In the genomic region with DNA sequence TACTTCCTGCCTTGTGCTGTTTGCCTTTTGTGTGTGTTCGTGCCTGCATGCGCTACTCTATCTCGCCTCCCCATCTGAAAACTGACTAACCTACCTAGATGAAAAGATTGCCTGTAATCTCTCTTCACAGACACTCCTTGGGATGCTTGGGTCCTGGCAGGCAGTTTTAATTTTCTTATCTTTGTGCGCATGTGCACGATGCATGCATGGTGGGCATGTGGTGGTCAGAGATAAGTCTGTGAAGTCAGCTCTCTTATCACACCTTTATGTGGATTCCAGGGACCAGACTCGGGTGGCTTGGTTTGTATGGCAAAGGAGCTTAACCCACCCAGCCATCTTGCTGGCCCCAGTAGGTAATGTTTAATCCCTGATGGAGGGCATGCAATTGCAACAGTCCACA, we compare ENCODE assay signal across 16 mouse cellular contexts.
DNase-seq lines count a peak whose midpoint lies in the region; ATAC-seq lines count a peak whose summit lies in the region.
"Had no signal": no experiment of that assay in that cellular context is flagged by ENCODE, and none has a peak within 500 bp of the region (broad histone marks: within the 10 kb centered on the region; RNA-seq: fewer than 3 reads in every experiment).

No protein-coding gene starts in this region.

- no peak overlapping the region for H3K9ac ChIP-seq in midbrain, embryonic 11.5 days (ENCODE audit: low read length)
- no peak overlapping the region for H3K9ac ChIP-seq in liver, embryonic 11.5 days (ENCODE audit: low read depth, low read length)
- no peak overlapping the region for H3K9ac ChIP-seq in stomach, embryonic 16.5 days (ENCODE audit: low read length)
- H3K9ac ChIP-seq: hindbrain, embryonic 12.5 days; lung, embryonic 14.5 days; midbrain, embryonic 13.5 days had no signal

- ATAC-seq in midbrain, embryonic 11.5 days (ENCODE audit: low FRiP score) = no peak
- peak; percentile 93 for ATAC-seq in liver, embryonic 11.5 days (replicated peaks; ENCODE audit: low FRiP score)
- ATAC-seq in stomach, embryonic 16.5 days (ENCODE audit: insufficient read depth, low FRiP score) = peak; percentile 22; the same call in 1 of the 2 replicates
- ATAC-seq: midbrain, embryonic 13.5 days had no signal

- no peaks in the 10 kb centered on the region for H3K9me3 ChIP-seq in midbrain, embryonic 10.5 days (replicated peaks)
- H3K9me3 ChIP-seq in midbrain, embryonic 11.5 days (ENCODE audit: control insufficient read depth, low read length) = no peaks in the 10 kb centered on the region
- no peaks in the 10 kb centered on the region for H3K9me3 ChIP-seq in liver, embryonic 11.5 days (ENCODE audit: control insufficient read depth, low read length)
- H3K9me3 ChIP-seq in stomach, embryonic 16.5 days (replicated peaks; ENCODE audit: control insufficient read depth, low read length) = no peaks in the 10 kb centered on the region
- H3K9me3 ChIP-seq: midbrain, embryonic 13.5 days had no signal

- WGBS in midbrain, embryonic 10.5 days = 80% methylated on average over 6 of the region's 6 CpGs
- 82% methylated on average over 6 of the region's 6 CpGs for WGBS in midbrain, embryonic 11.5 days
- WGBS in liver, embryonic 11.5 days = 24% methylated on average over 6 of the region's 6 CpGs
- 61% methylated on average over 6 of the region's 6 CpGs for WGBS in stomach, embryonic 16.5 days

- H3K36me3 ChIP-seq in midbrain, embryonic 10.5 days = no peaks in the 10 kb centered on the region
- no peaks in the 10 kb centered on the region for H3K36me3 ChIP-seq in midbrain, embryonic 11.5 days (ENCODE audit: control insufficient read depth, insufficient read depth, low read length)
- H3K36me3 ChIP-seq in liver, embryonic 11.5 days (ENCODE audit: control insufficient read depth, insufficient read depth, low read length) = no peaks in the 10 kb centered on the region
- H3K36me3 ChIP-seq in stomach, embryonic 16.5 days (ENCODE audit: control insufficient read depth, insufficient read depth, low read length) = no peaks in the 10 kb centered on the region
- H3K36me3 ChIP-seq: hindbrain, embryonic 12.5 days; midbrain, embryonic 13.5 days had no signal

- DNase-seq in midbrain, embryonic 10.5 days (ENCODE audit: low spot score) = no peak
- no peak for DNase-seq in midbrain, embryonic 11.5 days (ENCODE audit: low spot score, missing footprints)
- peak; percentile 20 for DNase-seq in c-Kit-positive CD71-negative TER-119-negative erythroid progenitor cells, embryonic 14.5 days (ENCODE audit: low read depth)
- peak; percentile 56 for DNase-seq in liver, embryonic 11.5 days (ENCODE audit: low spot score)
- no peak for DNase-seq in embryo, embryonic 9.5 days (ENCODE audit: extremely low spot score)
- no peak for DNase-seq in layer of hippocampus, postnatal 25 days (ENCODE audit: extremely low spot score in 1 of 2, low spot score in 1 of 2)
- DNase-seq: adrenal gland, adult 2 months; cerebellum, postnatal 36 days; heart, adult 2 months; kidney, adult 8-10 months; right cerebral cortex, postnatal 4 days had no signal

- H3K27me3 ChIP-seq in midbrain, embryonic 10.5 days (ENCODE audit: low read depth, poor library complexity, severe bottlenecking) = peaks cover 54% of the 10 kb centered on the region
- H3K27me3 ChIP-seq in midbrain, embryonic 11.5 days (ENCODE audit: control insufficient read depth, insufficient read depth, low read length) = peaks cover 6% of the 10 kb centered on the region
- H3K27me3 ChIP-seq in liver, embryonic 11.5 days (replicated peaks; ENCODE audit: control insufficient read depth, insufficient read depth, low read length) = no peaks in the 10 kb centered on the region
- no peaks in the 10 kb centered on the region for H3K27me3 ChIP-seq in stomach, embryonic 16.5 days (ENCODE audit: control insufficient read depth, insufficient read depth, low read length)
- H3K27me3 ChIP-seq: hindbrain, embryonic 12.5 days had no signal

- 0 out of 2 replicates have a peak overlapping the region, but pooled peaks have one; percentile 20 for H3K27ac ChIP-seq in midbrain, embryonic 10.5 days (replicated peaks)
- H3K27ac ChIP-seq in midbrain, embryonic 11.5 days (ENCODE audit: low read depth, low read length) = no peak overlapping the region
- H3K27ac ChIP-seq in liver, embryonic 11.5 days (ENCODE audit: low read depth, low read length) = no peak overlapping the region
- H3K27ac ChIP-seq in stomach, embryonic 16.5 days (ENCODE audit: low read length) = no peak overlapping the region
- H3K27ac ChIP-seq: heart, adult 2 months; hindbrain, embryonic 12.5 days; layer of hippocampus, adult 2 months; midbrain, embryonic 13.5 days had no signal

- no peak overlapping the region for H3K4me3 ChIP-seq in midbrain, embryonic 10.5 days
- H3K4me3 ChIP-seq in midbrain, embryonic 11.5 days (ENCODE audit: low read depth, low read length) = no peak overlapping the region
- no peak overlapping the region for H3K4me3 ChIP-seq in liver, embryonic 11.5 days (ENCODE audit: low read depth, low read length)
- no peak overlapping the region for H3K4me3 ChIP-seq in stomach, embryonic 16.5 days (replicated peaks; ENCODE audit: low read length)
- H3K4me3 ChIP-seq: heart, adult 2 months; hindbrain, embryonic 12.5 days; layer of hippocampus, adult 2 months; midbrain, embryonic 13.5 days had no signal

- peaks cover 52% of the 10 kb centered on the region for H3K4me1 ChIP-seq in midbrain, embryonic 10.5 days
- peaks cover 30% of the 10 kb centered on the region for H3K4me1 ChIP-seq in midbrain, embryonic 11.5 days (ENCODE audit: control insufficient read depth, insufficient read depth, low read length)
- peaks cover 26% of the 10 kb centered on the region for H3K4me1 ChIP-seq in liver, embryonic 11.5 days (replicated peaks; ENCODE audit: control insufficient read depth, insufficient read depth, low read length)
- H3K4me1 ChIP-seq in stomach, embryonic 16.5 days (ENCODE audit: control insufficient read depth, insufficient read depth, low read length) = peaks cover 13% of the 10 kb centered on the region

- no peak overlapping the region for H3K4me2 ChIP-seq in midbrain, embryonic 11.5 days
- H3K4me2 ChIP-seq in liver, embryonic 11.5 days = peak overlapping the region; percentile 48
- no peak overlapping the region for H3K4me2 ChIP-seq in stomach, embryonic 16.5 days (ENCODE audit: low read depth, low read length)
- H3K4me2 ChIP-seq: hindbrain, embryonic 12.5 days; lung, embryonic 14.5 days; midbrain, embryonic 13.5 days had no signal

Comparison
In these comparisons a context has a peak if more than half of its experiments do, and no peak if none do; other contexts are left out.
1. DNase-seq: peak in c-Kit-positive CD71-negative TER-119-negative erythroid progenitor cells, embryonic 14.5 days (single experiment) and liver, embryonic 11.5 days (single experiment); none in midbrain, embryonic 10.5 days (single experiment), midbrain, embryonic 11.5 days (single experiment), embryo, embryonic 9.5 days (single experiment) and layer of hippocampus, postnatal 25 days (0 of 2).